Mouse (Mus musculus): ENCODE measurements at regions not wholly inside any gene's neighbourhood (a gene's known extent, or its start where the extent isn't known, plus 50 kb on each side); places are given as distances from the start of the nearest gene placed in this dataset.

DNA sequence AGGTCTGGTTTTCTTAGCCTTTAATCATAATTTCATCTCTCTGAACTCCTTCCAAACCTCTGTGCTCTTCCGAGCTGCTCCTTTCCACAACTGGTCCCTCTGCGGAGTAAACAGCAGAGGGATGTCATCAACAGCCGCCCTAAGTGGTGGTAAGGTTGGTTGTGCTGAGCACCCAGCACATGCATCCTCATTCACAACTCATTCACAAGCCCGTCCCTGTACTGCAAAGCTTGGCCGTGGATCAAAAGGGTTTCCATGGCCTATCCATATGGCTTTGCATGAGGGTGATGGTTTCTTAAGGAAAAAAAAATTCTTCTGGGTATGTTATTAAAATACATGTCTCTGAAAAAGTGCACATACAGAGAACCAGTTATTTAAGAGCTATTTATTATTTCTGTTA, 828.6 kb upstream of the Sox9 start:
- ATAC-seq (no peak), DNase-seq (no peak)
- no peak overlapping the region for H3K4me2 ChIP-seq (ENCODE audit: low read depth, low read length)
- H3K4me3 ChIP-seq (ENCODE audit: low read depth, low read length), result no peak overlapping the region
- 78% methylated on average over 5 of the region's 5 CpGs for WGBS (ENCODE audit: insufficient replicate concordance)
- H3K36me3 ChIP-seq (replicated peaks; ENCODE audit: insufficient read depth, low read length), result no peaks in the 10 kb centered on the region
- no peak for TF ChIP-seq CTCF (IDR thresholded peaks at IDR 0.05; ENCODE audit: low read depth)
- no peak for TF ChIP-seq EP300 (IDR thresholded peaks at IDR 0.05; ENCODE audit: low read depth)
- no peak overlapping the region for H3K27ac ChIP-seq (ENCODE audit: low read depth)
- H3K9me3 ChIP-seq (ENCODE audit: low read length), result no peaks in the 10 kb centered on the region
- no peak overlapping the region for H3K9ac ChIP-seq (replicated peaks)
- no peaks in the 10 kb centered on the region for H3K27me3 ChIP-seq (ENCODE audit: insufficient read depth, low read length)
- no peaks in the 10 kb centered on the region for H3K4me1 ChIP-seq (ENCODE audit: insufficient read depth)

DNA sequence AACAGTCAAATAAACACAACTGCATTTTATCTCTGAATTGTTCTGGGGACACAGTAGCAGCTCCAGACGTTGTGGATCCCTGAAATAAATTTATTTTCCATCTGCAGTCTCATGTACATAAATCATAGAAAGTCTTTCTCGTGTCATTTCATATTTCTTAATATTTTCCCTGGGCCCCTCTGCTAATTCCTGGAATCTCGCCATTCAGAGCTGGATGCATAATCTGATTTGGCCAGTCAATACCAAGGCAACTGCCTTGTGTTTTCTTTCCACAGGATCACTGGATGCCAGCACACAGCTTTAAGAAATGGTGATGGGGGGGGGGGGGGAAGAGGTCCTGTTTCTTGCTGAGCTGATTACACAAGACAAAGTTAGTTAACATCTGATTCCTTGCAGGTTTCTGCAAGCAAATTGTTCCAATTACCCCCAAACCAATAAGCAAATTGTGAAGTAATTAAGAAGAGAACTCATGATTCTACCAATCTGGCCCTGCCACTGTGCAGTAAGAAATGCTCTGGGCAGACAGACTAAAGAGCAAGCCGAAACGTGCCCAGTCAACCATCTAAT, 824.2 kb upstream of the Sox9 start:
- ATAC-seq, result no peak
- Histone ChIP-seq H3K4me3 (ENCODE audit: low read depth, low read length) (no peak overlapping the region), H3K27me3 (ENCODE audit: insufficient read depth, low read length) (no peaks in the 10 kb centered on the region), H3K9ac (replicated peaks) (no peak overlapping the region), H3K27ac (ENCODE audit: low read depth) (no peak overlapping the region), H3K36me3 (replicated peaks; ENCODE audit: insufficient read depth, low read length) (no peaks in the 10 kb centered on the region), H3K4me1 (ENCODE audit: insufficient read depth) (no peaks in the 10 kb centered on the region), H3K9me3 (ENCODE audit: low read length) (no peaks in the 10 kb centered on the region), H3K4me2 (ENCODE audit: low read depth, low read length) (no peak overlapping the region)
- no peak for DNase-seq
- no peak for TF ChIP-seq EP300 (IDR thresholded peaks at IDR 0.05; ENCODE audit: low read depth)
- TF ChIP-seq CTCF (IDR thresholded peaks at IDR 0.05; ENCODE audit: low read depth), result no peak
- 68% methylated on average over 5 of the region's 5 CpGs for WGBS (ENCODE audit: insufficient replicate concordance)

DNA sequence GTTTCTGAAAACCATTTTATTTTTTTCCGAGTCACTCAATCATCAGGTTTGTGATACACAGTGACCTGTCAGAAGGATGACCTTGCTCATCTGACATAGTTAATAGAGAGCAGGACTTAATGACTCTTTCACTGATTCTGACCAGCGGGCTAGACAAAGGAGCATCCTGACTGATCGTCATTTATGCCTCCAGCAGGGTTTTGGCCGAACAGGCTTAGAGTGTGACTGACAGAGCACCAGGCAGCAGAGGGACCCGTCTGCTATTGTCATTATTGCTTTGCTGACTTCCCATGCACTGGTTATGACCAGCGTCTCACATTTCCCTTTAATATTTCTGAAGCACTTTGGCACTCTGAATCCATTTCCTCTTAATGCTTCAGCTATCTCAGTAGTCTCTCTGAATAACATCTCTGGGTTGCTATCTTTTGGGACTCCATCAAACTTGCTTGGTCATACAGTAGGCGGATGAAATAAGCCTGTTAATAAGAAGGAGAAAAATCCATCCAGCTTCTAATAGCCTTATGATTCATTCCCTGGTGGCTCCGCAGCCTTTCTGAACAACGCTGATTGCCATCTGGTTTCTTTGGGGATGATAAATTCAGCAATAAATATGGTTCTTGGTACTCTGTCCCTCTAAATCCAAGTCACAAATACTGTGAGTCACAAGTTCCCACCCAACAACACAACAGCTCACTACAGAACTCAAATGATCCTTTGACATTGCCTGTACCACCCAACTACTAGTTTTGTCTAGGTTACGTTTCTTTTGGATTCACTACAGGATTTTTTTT, 820.8 kb upstream of the Sox9 start:
- H3K9ac ChIP-seq (replicated peaks), result no peak overlapping the region
- no peak for DNase-seq
- no peak overlapping the region for H3K4me3 ChIP-seq (ENCODE audit: low read depth, low read length)
- no peaks in the 10 kb centered on the region for H3K36me3 ChIP-seq (replicated peaks; ENCODE audit: insufficient read depth, low read length)
- 77% methylated on average over 10 of the region's 10 CpGs for WGBS (ENCODE audit: insufficient replicate concordance)
- no peaks in the 10 kb centered on the region for H3K27me3 ChIP-seq (ENCODE audit: insufficient read depth, low read length)
- H3K27ac ChIP-seq (ENCODE audit: low read depth), result no peak overlapping the region
- ATAC-seq, result no peak
- no peaks in the 10 kb centered on the region for H3K4me1 ChIP-seq (ENCODE audit: insufficient read depth)
- no peak for TF ChIP-seq CTCF (IDR thresholded peaks at IDR 0.05; ENCODE audit: low read depth)
- TF ChIP-seq EP300 (IDR thresholded peaks at IDR 0.05; ENCODE audit: low read depth), result no peak
- H3K9me3 ChIP-seq (ENCODE audit: low read length), result no peaks in the 10 kb centered on the region
- no peak overlapping the region for H3K4me2 ChIP-seq (ENCODE audit: low read depth, low read length)

DNA sequence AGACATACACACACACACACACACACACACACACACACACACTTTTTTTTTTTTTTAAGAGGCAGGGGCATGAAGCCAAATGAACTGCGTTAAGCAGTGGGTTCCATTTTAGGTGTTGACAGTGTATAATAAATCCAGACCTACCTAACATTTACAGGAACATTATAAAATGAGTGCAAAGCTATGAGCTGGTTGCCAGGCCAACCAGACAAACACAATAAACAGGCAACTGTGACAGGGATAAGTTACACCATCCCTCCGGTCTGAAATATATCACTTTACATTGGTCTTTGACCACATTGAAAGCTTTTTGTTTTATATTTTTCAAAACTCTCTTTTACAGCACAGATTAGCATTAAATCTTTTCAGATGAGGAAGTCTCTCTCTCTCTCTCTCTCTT, 820.2 kb upstream of the Sox9 start:
- 81% methylated on average over 2 of the region's 2 CpGs for WGBS (ENCODE audit: insufficient replicate concordance)
- H3K27me3 ChIP-seq (ENCODE audit: insufficient read depth, low read length), result no peaks in the 10 kb centered on the region
- H3K27ac ChIP-seq (ENCODE audit: low read depth), result no peak overlapping the region
- ATAC-seq (no peak), DNase-seq (no peak)
- H3K9ac ChIP-seq (replicated peaks), result no peak overlapping the region
- TF ChIP-seq EP300 (IDR thresholded peaks at IDR 0.05; ENCODE audit: low read depth) (no peak), CTCF (IDR thresholded peaks at IDR 0.05; ENCODE audit: low read depth) (no peak)
- no peaks in the 10 kb centered on the region for H3K4me1 ChIP-seq (ENCODE audit: insufficient read depth)
- no peaks in the 10 kb centered on the region for H3K36me3 ChIP-seq (replicated peaks; ENCODE audit: insufficient read depth, low read length)
- H3K4me3 ChIP-seq (ENCODE audit: low read depth, low read length), result no peak overlapping the region
- H3K4me2 ChIP-seq (ENCODE audit: low read depth, low read length), result no peak overlapping the region
- no peaks in the 10 kb centered on the region for H3K9me3 ChIP-seq (ENCODE audit: low read length)

- H3K27ac ChIP-seq (ENCODE audit: low read depth), result no peak overlapping the region
- H3K9me3 ChIP-seq (ENCODE audit: low read length), result no peaks in the 10 kb centered on the region
- WGBS (ENCODE audit: insufficient replicate concordance), result 84% methylated on average over 6 of the region's 6 CpGs
- H3K4me1 ChIP-seq (ENCODE audit: insufficient read depth), result no peaks in the 10 kb centered on the region
- H3K4me3 ChIP-seq (ENCODE audit: low read depth, low read length), result no peak overlapping the region
- no peak for DNase-seq
- no peaks in the 10 kb centered on the region for H3K27me3 ChIP-seq (ENCODE audit: insufficient read depth, low read length)
- H3K4me2 ChIP-seq (ENCODE audit: low read depth, low read length), result no peak overlapping the region
- no peak for ATAC-seq
- TF ChIP-seq EP300 (IDR thresholded peaks at IDR 0.05; ENCODE audit: low read depth) (no peak), CTCF (IDR thresholded peaks at IDR 0.05; ENCODE audit: low read depth) (no peak)
- no peak overlapping the region for H3K9ac ChIP-seq (replicated peaks)
- H3K36me3 ChIP-seq (replicated peaks; ENCODE audit: insufficient read depth, low read length), result no peaks in the 10 kb centered on the region
These were observed 818.0 kb upstream of the Sox9 start for GRCm38 (mm10) chr11:111964066-111964465.

DNA sequence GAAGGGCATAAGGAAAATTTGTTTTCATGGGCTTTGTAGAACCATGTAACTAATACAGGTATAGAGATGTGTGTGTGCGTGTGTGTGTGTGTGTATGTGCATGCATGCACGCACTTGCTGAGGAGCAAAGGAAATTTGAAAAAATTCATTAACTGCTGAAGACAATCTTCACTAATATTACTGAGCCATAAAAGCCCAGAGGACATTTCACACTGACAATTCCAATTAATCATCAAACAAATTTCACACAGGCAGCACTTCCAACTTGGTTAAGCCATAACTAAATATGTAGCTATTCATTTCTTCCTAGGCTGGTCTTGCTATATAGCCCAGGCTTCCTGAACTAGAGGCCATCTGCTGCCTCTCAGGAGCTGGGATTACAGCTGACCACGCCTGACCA, 815.6 kb upstream of the Sox9 start:
- no peak overlapping the region for H3K4me2 ChIP-seq (ENCODE audit: low read depth, low read length)
- H3K4me3 ChIP-seq (ENCODE audit: low read depth, low read length), result no peak overlapping the region
- WGBS (ENCODE audit: insufficient replicate concordance), result 79% methylated on average over 3 of the region's 3 CpGs

More for the DNA sequence above, 815.6 kb upstream of the Sox9 start:
- Histone ChIP-seq H3K36me3 (replicated peaks; ENCODE audit: insufficient read depth, low read length) (no peaks in the 10 kb centered on the region), H3K27ac (ENCODE audit: low read depth) (no peak overlapping the region), H3K9me3 (ENCODE audit: low read length) (no peaks in the 10 kb centered on the region), H3K27me3 (ENCODE audit: insufficient read depth, low read length) (no peaks in the 10 kb centered on the region), H3K4me1 (ENCODE audit: insufficient read depth) (no peaks in the 10 kb centered on the region), H3K9ac (replicated peaks) (no peak overlapping the region)
- ATAC-seq (no peak), DNase-seq (no peak)
- TF ChIP-seq CTCF (IDR thresholded peaks at IDR 0.05; ENCODE audit: low read depth), result no peak
- no peak for TF ChIP-seq EP300 (IDR thresholded peaks at IDR 0.05; ENCODE audit: low read depth)
